Mouse (Mus musculus) thymus, postnatal 0 days (tissue): Measurements from ENCODE around the gene Slx1b. TPM values are rescaled to one million over a fixed set of nuclear protein-coding genes. Genes with fewer than 3 reads are reported as not detected.

Experiments used
- polyA plus RNA-seq: library from polyadenylated mRNA; unstranded; fragments of >200 nt; fragmentation: Nextera tagmentation; extraction: Ambion mirVana; gene quantifications from 2 replicates; pipeline ENCODE4 v1.2.1, GENCODE M21; 2015

Gene Slx1b
- polyA plus RNA-seq, 1 experiment from 2014 or later: 7.6 TPM

Other genes starting within 250 kb of the Slx1b start
- 3.1 and 4.2 TPM in 2 replicates for gene Atp2a1, start 232.7 kb downstream of the Slx1b start, polyA plus RNA-seq
- 37.8 and 38.6 TPM in 2 replicates for gene Sh2b1, start 220.4 kb downstream of the Slx1b start, polyA plus RNA-seq
- 95.4 and 104 TPM in 2 replicates for gene Tufm, start 208.4 kb downstream of the Slx1b start, polyA plus RNA-seq
- 37.9 and 38.5 TPM in 2 replicates for gene Atxn2l, start 192.3 kb downstream of the Slx1b start, polyA plus RNA-seq
- 246 and 259 TPM in 2 replicates for gene Eif3c, start 129.4 kb downstream of the Slx1b start, polyA plus RNA-seq
- 1.2 TPM in 2 replicates for gene Apobr, start 110.8 kb downstream of the Slx1b start, polyA plus RNA-seq
- 28.2 and 30.2 TPM in 2 replicates for gene Cln3, start 110.0 kb downstream of the Slx1b start, polyA plus RNA-seq
- gene Il27, start 100.8 kb downstream of the Slx1b start, polyA plus RNA-seq: 0.54 and 0.85 TPM in 2 replicates
- 15.1 and 16.4 TPM in 2 replicates for gene Nupr1, start 64.9 kb downstream of the Slx1b start, polyA plus RNA-seq
- gene Sgf29, start 46.5 kb downstream of the Slx1b start, polyA plus RNA-seq: 62.2 and 72.9 TPM in 2 replicates
- gene Sult1a1, start 19.4 kb downstream of the Slx1b start, polyA plus RNA-seq: 8.5 and 11.0 TPM in 2 replicates
- 154 and 155 TPM in 2 replicates for gene Bola2, start 383 bp downstream of the Slx1b start, polyA plus RNA-seq
- gene Coro1a, start 12.0 kb upstream of the Slx1b start, polyA plus RNA-seq: 1,525 and 1,527 TPM in 2 replicates
- 35.6 and 37.4 TPM in 2 replicates for gene Mapk3, start 63.8 kb upstream of the Slx1b start, polyA plus RNA-seq
- 1.6 TPM in 2 replicates for gene Gdpd3, start 70.5 kb upstream of the Slx1b start, polyA plus RNA-seq
- 153 and 180 TPM in 2 replicates for gene Ypel3, start 81.2 kb upstream of the Slx1b start, polyA plus RNA-seq
- 0.28 and 0.48 TPM in 2 replicates for gene Tbx6, start 85.7 kb upstream of the Slx1b start, polyA plus RNA-seq
- 306 TPM in 2 replicates for gene Ppp4c, start 96.7 kb upstream of the Slx1b start, polyA plus RNA-seq
- 0.19 and 0.20 TPM in 2 replicates for gene Fam57b, start 101.9 kb upstream of the Slx1b start, polyA plus RNA-seq
- not detected in 2 replicates for gene 4930451I11Rik, start 135.9 kb upstream of the Slx1b start, polyA plus RNA-seq
- gene Doc2a, start 151.6 kb upstream of the Slx1b start, polyA plus RNA-seq: 0.21 and 0.33 TPM in 2 replicates
- 16.9 and 22.6 TPM in 2 replicates for gene Hirip3, start 166.2 kb upstream of the Slx1b start, polyA plus RNA-seq
- gene Ino80e, start 166.6 kb upstream of the Slx1b start, polyA plus RNA-seq: 82.9 and 98.9 TPM in 2 replicates
- 21.2 and 26.6 TPM in 2 replicates for gene Taok2, start 188.9 kb upstream of the Slx1b start, polyA plus RNA-seq
- gene Tmem219, start 227.1 kb upstream of the Slx1b start, polyA plus RNA-seq: 37.4 and 38.9 TPM in 2 replicates
- gene Kctd13, start 233.1 kb upstream of the Slx1b start, polyA plus RNA-seq: 15.8 and 18.0 TPM in 2 replicates